Mouse (Mus musculus): Measurements from ENCODE around the gene Cdipt. TPM values are rescaled to one million over a fixed set of nuclear protein-coding genes. Genes with fewer than 3 reads are reported as not detected.
A peak's percentile ranks its signal among the peaks of the same experiment; 100 is the strongest.

Gene Cdipt
- polyA plus RNA-seq, 1 experiment, result 134 TPM

GRCm38 (mm10) chr7:127021563-127022527, 46.1 kb downstream of the Cdipt start:
- TF ChIP-seq CTCF (IDR thresholded peaks at IDR 0.05; ENCODE audit: borderline replicate concordance, insufficient read depth, low read length) (no peak), POLR2A (IDR thresholded peaks at IDR 0.05; ENCODE audit: low read depth, low read length) (0 out of 2 replicates have a peak, but pooled peaks have one; percentile 14)
- H3K27ac ChIP-seq (ENCODE audit: insufficient read depth, low read length), result no peak overlapping the region
- H3K4me3 ChIP-seq (ENCODE audit: insufficient read depth, low read length), result peak overlapping the region; percentile 17; the same call in 1 of the 2 replicates
- peaks cover 8% of the 10 kb centered on the region; the same call in 1 of the 2 replicates for H3K4me1 ChIP-seq (ENCODE audit: control insufficient read depth, insufficient read depth, low read length)

GRCm38 (mm10) chr7:127022528-127023271, 47.0 kb downstream of the Cdipt start:
- Histone ChIP-seq H3K27ac (ENCODE audit: insufficient read depth, low read length) (no peak overlapping the region), H3K4me3 (ENCODE audit: insufficient read depth, low read length) (no peak overlapping the region), H3K4me1 (ENCODE audit: control insufficient read depth, insufficient read depth, low read length) (peaks cover 8% of the 10 kb centered on the region; the same call in 1 of the 2 replicates)
- TF ChIP-seq POLR2A (IDR thresholded peaks at IDR 0.05; ENCODE audit: low read depth, low read length), result no peak
- TF ChIP-seq CTCF (IDR thresholded peaks at IDR 0.05; ENCODE audit: borderline replicate concordance, insufficient read depth, low read length), result no peak

GRCm38 (mm10) chr7:127023272-127023691, 47.6 kb downstream of the Cdipt start:
- TF ChIP-seq CTCF (IDR thresholded peaks at IDR 0.05; ENCODE audit: borderline replicate concordance, insufficient read depth, low read length), result no peak
- 0 out of 2 replicates have a peak, but pooled peaks have one; percentile 18 for TF ChIP-seq POLR2A (IDR thresholded peaks at IDR 0.05; ENCODE audit: low read depth, low read length)
- Histone ChIP-seq H3K4me1 (ENCODE audit: control insufficient read depth, insufficient read depth, low read length) (peaks cover 8% of the 10 kb centered on the region), H3K27ac (ENCODE audit: insufficient read depth, low read length) (no peak overlapping the region), H3K4me3 (ENCODE audit: insufficient read depth, low read length) (peak overlapping the region; percentile 7; the same call in 1 of the 2 replicates)

GRCm38 (mm10) chr7:127023896-127024690, 48.4 kb downstream of the Cdipt start:
- Histone ChIP-seq H3K4me1 (ENCODE audit: control insufficient read depth, insufficient read depth, low read length) (peaks cover 8% of the 10 kb centered on the region), H3K27ac (ENCODE audit: insufficient read depth, low read length) (peak overlapping the region; percentile 6; the same call in 1 of the 2 replicates), H3K4me3 (ENCODE audit: insufficient read depth, low read length) (peak overlapping the region; percentile 73)
- TF ChIP-seq POLR2A (IDR thresholded peaks at IDR 0.05; ENCODE audit: low read depth, low read length) (no peak), CTCF (IDR thresholded peaks at IDR 0.05; ENCODE audit: borderline replicate concordance, insufficient read depth, low read length) (no peak)

- H3K4me3 ChIP-seq (ENCODE audit: insufficient read depth, low read length), result peak overlapping the region; percentile 73
- peaks cover 8% of the 10 kb centered on the region for H3K4me1 ChIP-seq (ENCODE audit: control insufficient read depth, insufficient read depth, low read length)
- H3K27ac ChIP-seq (ENCODE audit: insufficient read depth, low read length), result peak overlapping the region; percentile 94
- TF ChIP-seq CTCF (IDR thresholded peaks at IDR 0.05; ENCODE audit: borderline replicate concordance, insufficient read depth, low read length) (peak; percentile 82; the same call in 1 of the 2 replicates), POLR2A (IDR thresholded peaks at IDR 0.05; ENCODE audit: low read depth, low read length) (peak; percentile 81)
Observed at GRCm38 (mm10) chr7:127024755-127025555, 49.2 kb downstream of the Cdipt start.

GRCm38 (mm10) chr7:127025556-127026160, 49.9 kb downstream of the Cdipt start:
- H3K4me3 ChIP-seq (ENCODE audit: insufficient read depth, low read length), result peak overlapping the region; percentile 73
- H3K27ac ChIP-seq (ENCODE audit: insufficient read depth, low read length), result peak overlapping the region; percentile 94
- no peak for TF ChIP-seq POLR2A (IDR thresholded peaks at IDR 0.05; ENCODE audit: low read depth, low read length)
- no peak for TF ChIP-seq CTCF (IDR thresholded peaks at IDR 0.05; ENCODE audit: borderline replicate concordance, insufficient read depth, low read length)
- peaks cover 8% of the 10 kb centered on the region for H3K4me1 ChIP-seq (ENCODE audit: control insufficient read depth, insufficient read depth, low read length)

- Histone ChIP-seq H3K4me1 (ENCODE audit: control insufficient read depth, insufficient read depth, low read length) (peaks cover 8% of the 10 kb centered on the region), H3K27ac (ENCODE audit: insufficient read depth, low read length) (peak overlapping the region; percentile 94)
- TF ChIP-seq POLR2A (IDR thresholded peaks at IDR 0.05; ENCODE audit: low read depth, low read length), result 0 out of 2 replicates have a peak, but pooled peaks have one; percentile 46
- no peak for TF ChIP-seq CTCF (IDR thresholded peaks at IDR 0.05; ENCODE audit: borderline replicate concordance, insufficient read depth, low read length)
Observed at GRCm38 (mm10) chr7:127026161-127026600, 50.5 kb downstream of the Cdipt start.

GRCm38 (mm10) chr7:127026616-127026983, 50.9 kb downstream of the Cdipt start:
- Histone ChIP-seq H3K4me1 (ENCODE audit: control insufficient read depth, insufficient read depth, low read length) (peaks cover 10% of the 10 kb centered on the region), H3K27ac (ENCODE audit: insufficient read depth, low read length) (no peak overlapping the region), H3K4me3 (ENCODE audit: insufficient read depth, low read length) (no peak overlapping the region)
- TF ChIP-seq CTCF (IDR thresholded peaks at IDR 0.05; ENCODE audit: borderline replicate concordance, insufficient read depth, low read length) (no peak), POLR2A (IDR thresholded peaks at IDR 0.05; ENCODE audit: low read depth, low read length) (no peak)

More at GRCm38 (mm10) chr7:127026161-127026600, 50.5 kb downstream of the Cdipt start:
- H3K4me3 ChIP-seq (ENCODE audit: insufficient read depth, low read length), result peak overlapping the region; percentile 73
